Mouse (Mus musculus) embryonic facial prominence, embryonic 14.5 days (tissue): ENCODE measurements around the gene Lsamp. TPM values are rescaled to one million over a fixed set of nuclear protein-coding genes. Genes with fewer than 3 reads are reported as not detected.

Source experiments
- ATAC-seq: fragments of 200-750 bp; cut with Nextera tagmentation; 2 replicates; pipeline ENCODE4 v1.8.0; 2017; ENCODE audit warnings: low read depth, moderate number of reproducible peaks, moderate TSS enrichment
- DNase-seq: peaks from one replicate; pipeline ENCODE4 v3.0.0-alpha.2; 2015; ENCODE audit warnings: low spot score
- H3K27ac ChIP-seq: fragments of 300-500 bp; sonication (generic); replicated peaks from 2 replicates; pipeline ENCODE4 v1.5.1; 2014; ENCODE audit warnings: low read depth, mild to moderate bottlenecking, low read length, moderate library complexity
- H3K27me3 ChIP-seq: fragments of 300-500 bp; sonication (generic); replicated peaks from 2 replicates; pipeline ENCODE4 v1.6.1; 2014; ENCODE audit warnings: low read length; ENCODE audit not compliant: control insufficient read depth, insufficient read depth
- H3K36me3 ChIP-seq: fragments of 300-500 bp; sonication (generic); 2 replicates; pipeline ENCODE4 v1.6.1; 2014; ENCODE audit warnings: low read length, mixed read lengths; ENCODE audit not compliant: control insufficient read depth, insufficient read depth
- H3K4me1 ChIP-seq: fragments of 300-500 bp; sonication (generic); 2 replicates; pipeline ENCODE4 v1.6.1; 2014; ENCODE audit warnings: antibody characterized with exemption, low read length; ENCODE audit not compliant: control insufficient read depth, insufficient read depth
- H3K4me2 ChIP-seq: fragments of 300-500 bp; sonication (generic); 2 replicates; pipeline ENCODE4 v1.6.1; 2014; ENCODE audit warnings: low read depth, mild to moderate bottlenecking, low read length, moderate library complexity, mixed read lengths
- H3K4me3 ChIP-seq: fragments of 300-500 bp; sonication (generic); 2 replicates; pipeline ENCODE4 v1.5.1; 2014; ENCODE audit warnings: low read depth, mild to moderate bottlenecking, low read length
- H3K9ac ChIP-seq: fragments of 300-500 bp; sonication (generic); 2 replicates; pipeline ENCODE4 v1.6.1; 2014; ENCODE audit warnings: low read depth, mild to moderate bottlenecking, low read length, moderate library complexity, mixed read lengths
- H3K9me3 ChIP-seq: fragments of 300-500 bp; sonication (generic); 2 replicates; pipeline ENCODE4 v1.6.1; 2016; ENCODE audit warnings: low read length; ENCODE audit not compliant: control insufficient read depth
- WGBS: fragments of 180-500 bp; shearing (Covaris S2); extraction: QIAGEN DNeasy Blood & Tissue Kit; methylation state at CpG from one replicate; pipeline ENCODE4 v1.1.7; 2014; 5-methylcytosine and 5-hydroxymethylcytosine counted together
- polyA plus RNA-seq: library from polyadenylated mRNA; unstranded; fragments of >200 nt; fragmentation: Nextera tagmentation; extraction: Ambion mirVana; gene quantifications from 2 replicates; pipeline ENCODE4 v1.2.1, GENCODE M21; 2014

The Lsamp gene
- 8.7 and 8.9 TPM in 2 replicates for polyA plus RNA-seq

DNA sequence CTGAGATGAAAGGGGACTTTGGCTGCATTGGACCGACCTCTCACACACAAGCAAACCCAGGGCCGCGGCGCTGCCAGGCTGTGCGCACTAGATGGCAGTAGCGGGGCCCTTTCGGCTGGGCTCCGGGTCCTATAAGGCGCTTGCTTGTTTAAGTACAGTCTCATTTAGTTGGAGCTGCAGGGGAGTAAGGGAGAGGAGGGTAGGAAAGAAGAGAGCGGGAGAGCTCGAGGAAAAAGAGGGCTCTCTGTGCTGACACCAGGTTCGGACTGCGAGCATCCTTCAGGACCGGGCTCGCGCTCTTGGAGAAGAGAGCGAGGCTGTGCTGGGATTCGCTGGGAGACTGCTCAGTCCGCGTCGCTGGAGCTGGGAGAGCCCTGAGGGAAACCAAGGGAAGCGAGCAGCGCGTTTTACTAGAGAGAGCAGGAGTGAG lies at the start of gene Lsamp:
TSS of gene Lsamp (plus strand) at position 157 of the 430 bp plus-strand sequence.
- H3K4me3 ChIP-seq, result peak within 1 kb of the TSS; percentile 53
- H3K27me3 ChIP-seq, result 0 out of 2 replicates have a peak, but pooled peaks cover 5% of the 10 kb centered on the region
- peak within 1 kb of the TSS; percentile 68 for H3K9ac ChIP-seq
- 0% methylated on average over 24 of the region's 24 CpGs for WGBS
- H3K27ac ChIP-seq, result no peak within 1 kb of the TSS
- no peaks in the 10 kb centered on the region for H3K4me1 ChIP-seq
- DNase-seq (peak; percentile 88), ATAC-seq (peak; percentile 96)
- no peaks in the 10 kb centered on the region for H3K36me3 ChIP-seq
- no peaks in the 10 kb centered on the region for H3K9me3 ChIP-seq
- H3K4me2 ChIP-seq, result peak within 1 kb of the TSS; percentile 95

DNA sequence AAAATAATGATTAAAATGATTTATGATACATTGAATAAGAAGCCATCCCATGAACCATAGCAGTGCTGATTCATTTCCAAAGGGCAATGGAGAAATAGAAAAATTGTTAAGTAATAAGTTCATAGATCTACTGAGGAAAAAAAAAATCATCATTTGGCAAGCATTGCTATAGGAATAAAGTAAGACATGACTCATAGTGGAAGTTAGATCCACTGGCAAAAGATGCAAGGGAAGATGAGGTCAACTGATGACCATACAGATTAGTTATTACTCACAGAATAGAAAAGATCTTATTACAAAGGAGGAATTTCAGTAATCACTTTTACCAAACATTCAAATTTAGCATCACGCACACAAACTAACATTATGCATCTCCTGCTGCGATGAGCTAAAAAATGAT lies 26.5 kb upstream of the Lsamp start:
- 86% methylated on average over 2 of the region's 2 CpGs for WGBS
- Histone ChIP-seq H3K4me2 (no peak overlapping the region), H3K9me3 (no peaks in the 10 kb centered on the region), H3K27ac (no peak overlapping the region), H3K4me3 (no peak overlapping the region), H3K4me1 (no peaks in the 10 kb centered on the region), H3K36me3 (no peaks in the 10 kb centered on the region), H3K27me3 (no peaks in the 10 kb centered on the region), H3K9ac (no peak overlapping the region)
- ATAC-seq (no peak), DNase-seq (peak; percentile 6)

DNA sequence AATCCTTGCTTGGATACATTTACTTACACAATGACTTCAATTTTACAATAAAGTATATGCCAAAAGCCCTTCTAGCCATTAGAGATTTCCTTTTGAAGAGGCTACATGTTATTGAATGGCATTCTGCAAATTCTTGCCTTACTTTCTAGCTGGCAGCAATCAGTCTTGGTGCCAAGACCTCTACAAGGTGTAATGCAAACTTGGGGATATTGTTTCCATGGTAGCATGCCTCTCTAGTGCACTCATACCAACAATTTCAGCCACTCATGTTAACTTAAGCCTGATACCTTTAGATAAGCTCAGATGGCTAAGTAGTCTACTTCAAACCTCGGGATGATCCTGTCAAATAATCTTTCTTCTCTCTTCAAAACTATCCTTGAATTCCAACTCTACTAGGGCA lies 11.4 kb upstream of the Lsamp start:
- Histone ChIP-seq H3K27me3 (no peaks in the 10 kb centered on the region), H3K36me3 (no peaks in the 10 kb centered on the region), H3K9ac (no peak overlapping the region), H3K4me2 (no peak overlapping the region), H3K4me1 (no peaks in the 10 kb centered on the region), H3K9me3 (no peaks in the 10 kb centered on the region), H3K4me3 (no peak overlapping the region), H3K27ac (no peak overlapping the region)
- 71% methylated on average over 1 of the region's 1 CpGs for WGBS
- DNase-seq (no peak), ATAC-seq (no peak)

DNA sequence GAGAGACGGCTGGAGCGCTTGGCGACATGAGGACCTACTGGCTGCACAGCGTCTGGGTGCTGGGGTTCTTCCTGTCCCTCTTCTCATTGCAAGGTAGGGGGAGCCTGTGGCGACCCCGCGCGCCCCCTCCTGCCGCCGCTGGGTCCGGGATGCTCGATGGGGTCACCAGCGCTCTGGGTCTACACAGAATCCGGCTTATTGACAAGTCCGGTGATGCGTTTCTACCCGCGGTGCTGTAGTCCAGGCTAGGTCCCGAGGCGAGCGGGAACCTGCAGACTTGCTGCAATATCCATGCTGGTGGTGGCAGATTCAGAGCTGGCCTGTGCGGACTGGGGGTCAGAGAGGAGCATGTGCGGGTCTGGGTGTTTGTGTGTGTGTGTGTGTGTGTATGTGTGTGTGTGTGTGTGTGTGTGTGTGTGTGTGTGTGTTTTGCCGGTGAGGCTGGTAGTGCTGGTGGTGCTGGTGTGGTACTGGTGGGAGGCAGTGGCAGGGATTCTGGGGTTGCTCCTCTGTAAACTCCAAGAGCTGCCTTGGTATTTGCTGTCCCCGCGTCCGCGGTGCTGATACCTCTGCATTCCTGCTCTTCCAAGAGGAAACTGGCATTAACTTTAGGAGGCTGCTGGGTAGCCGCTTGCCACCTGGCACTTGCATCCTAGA lies 602 bp downstream of the Lsamp start:
- Histone ChIP-seq H3K27me3 (0 out of 2 replicates have a peak, but pooled peaks cover 5% of the 10 kb centered on the region), H3K4me3 (peak overlapping the region; percentile 53), H3K9ac (peak overlapping the region; percentile 68), H3K27ac (no peak overlapping the region), H3K36me3 (no peaks in the 10 kb centered on the region), H3K9me3 (no peaks in the 10 kb centered on the region), H3K4me2 (peak overlapping the region; percentile 95), H3K4me1 (no peaks in the 10 kb centered on the region)
- DNase-seq (peak; percentile 67), ATAC-seq (peak; percentile 71)
- under 1% methylated on average over 23 of the region's 29 CpGs for WGBS

DNA sequence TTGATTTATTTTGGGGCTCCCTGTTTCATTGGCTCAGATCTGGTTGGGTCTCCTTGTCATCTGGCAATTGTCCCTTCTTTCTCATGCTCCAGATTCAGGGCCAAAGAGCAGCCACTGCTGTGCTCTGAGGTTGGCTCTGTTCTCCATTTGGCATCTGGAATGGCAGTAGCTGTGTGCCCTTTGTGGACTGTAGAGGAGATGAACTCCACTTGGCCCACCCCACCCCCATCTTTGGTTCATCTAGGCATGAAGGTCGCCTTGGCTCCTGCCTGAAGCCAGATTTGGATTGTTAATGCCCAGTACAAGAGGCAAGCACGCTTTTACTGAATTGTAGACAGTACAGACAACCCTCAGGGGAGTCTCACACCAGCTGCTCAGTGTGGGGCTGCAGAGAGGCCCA lies 4.3 kb downstream of the Lsamp start:
- H3K4me1 ChIP-seq, result no peaks in the 10 kb centered on the region
- H3K9ac ChIP-seq, result no peak overlapping the region
- no peak overlapping the region for H3K4me2 ChIP-seq
- no peak overlapping the region for H3K4me3 ChIP-seq
- ATAC-seq, result no peak
- H3K27me3 ChIP-seq, result 0 out of 2 replicates have a peak, but pooled peaks cover 5% of the 10 kb centered on the region
- DNase-seq, result no peak
- no peak overlapping the region for H3K27ac ChIP-seq
- WGBS, result 44% methylated on average over 2 of the region's 2 CpGs
- no peaks in the 10 kb centered on the region for H3K36me3 ChIP-seq
- no peaks in the 10 kb centered on the region for H3K9me3 ChIP-seq

DNA sequence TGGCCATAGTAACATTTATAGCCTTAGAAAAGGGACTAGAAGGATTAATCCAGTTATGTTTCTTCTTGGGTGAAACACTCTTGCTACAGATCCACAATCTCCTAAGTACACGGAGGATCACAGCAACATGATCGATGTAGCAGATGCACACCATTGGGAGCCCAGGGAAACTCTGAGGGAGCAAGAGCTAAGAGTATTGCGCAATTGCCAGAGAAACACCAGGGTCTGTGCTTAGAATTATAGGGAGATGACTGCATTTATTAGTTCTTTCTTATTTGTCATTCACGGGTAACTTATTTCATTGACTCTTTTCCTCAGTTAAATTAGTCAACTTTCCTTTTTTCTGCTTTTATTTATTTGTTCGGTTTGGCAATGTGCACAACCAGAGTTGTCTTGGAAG lies 10.7 kb downstream of the Lsamp start:
- no peak overlapping the region for H3K9ac ChIP-seq
- no peak overlapping the region for H3K27ac ChIP-seq
- WGBS, result 89% methylated on average over 5 of the region's 5 CpGs
- no peak for DNase-seq
- H3K9me3 ChIP-seq, result no peaks in the 10 kb centered on the region
- H3K4me1 ChIP-seq, result no peaks in the 10 kb centered on the region
- H3K4me3 ChIP-seq, result no peak overlapping the region
- no peaks in the 10 kb centered on the region for H3K36me3 ChIP-seq
- no peak for ATAC-seq
- H3K27me3 ChIP-seq, result no peaks in the 10 kb centered on the region
- H3K4me2 ChIP-seq, result no peak overlapping the region

DNA sequence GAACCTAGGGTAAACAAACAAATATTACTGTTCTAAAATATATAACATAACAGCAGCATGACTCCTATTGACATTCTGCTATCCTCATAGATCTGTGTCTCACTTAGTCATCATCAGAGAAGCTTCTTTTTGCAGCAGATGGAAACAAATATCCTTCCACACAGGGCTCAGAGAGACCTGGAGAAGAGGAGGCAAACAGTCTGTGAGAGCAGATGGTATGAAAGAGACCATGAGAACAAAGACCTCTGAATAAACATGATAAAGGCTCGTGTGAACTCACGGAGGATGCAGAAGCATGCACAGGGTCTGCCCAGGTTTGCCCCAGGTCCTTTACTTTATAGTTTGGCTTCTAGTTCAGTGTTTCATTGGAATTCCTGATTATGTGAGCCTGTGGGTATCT lies 24.6 kb downstream of the Lsamp start:
- DNase-seq (no peak), ATAC-seq (no peak)
- Histone ChIP-seq H3K27me3 (no peaks in the 10 kb centered on the region), H3K4me1 (no peaks in the 10 kb centered on the region), H3K9me3 (no peaks in the 10 kb centered on the region), H3K27ac (no peak overlapping the region), H3K4me3 (no peak overlapping the region), H3K9ac (no peak overlapping the region), H3K36me3 (no peaks in the 10 kb centered on the region), H3K4me2 (no peak overlapping the region)
- 53% methylated on average over 2 of the region's 2 CpGs for WGBS

DNA sequence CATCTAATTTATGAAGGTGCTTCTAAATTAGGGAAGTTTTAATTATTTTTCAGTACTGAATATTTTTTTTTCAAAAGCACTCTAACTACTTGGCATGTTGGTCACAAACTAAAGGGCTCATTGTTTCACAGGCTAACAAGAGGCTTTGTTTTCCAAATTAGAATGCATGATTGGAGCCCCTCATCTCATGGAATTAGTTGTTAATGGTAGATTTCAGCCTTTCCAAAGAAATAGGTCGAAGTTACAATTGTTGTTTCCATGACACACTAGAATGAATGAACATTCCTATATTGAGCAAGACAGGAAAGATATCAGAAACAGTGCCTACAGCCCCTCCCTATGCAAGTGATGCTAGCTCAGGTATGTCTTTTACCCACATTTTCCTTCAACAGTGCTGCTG lies 26.9 kb downstream of the Lsamp start:
- no peak overlapping the region for H3K9ac ChIP-seq
- DNase-seq (no peak), ATAC-seq (no peak)
- no peak overlapping the region for H3K27ac ChIP-seq
- 56% methylated on average over 1 of the region's 1 CpGs for whole genome bisulfite sequencing
- H3K9me3 ChIP-seq, result no peaks in the 10 kb centered on the region
- no peak overlapping the region for H3K4me2 ChIP-seq
- H3K4me1 ChIP-seq, result no peaks in the 10 kb centered on the region
- H3K36me3 ChIP-seq, result no peaks in the 10 kb centered on the region
- no peak overlapping the region for H3K4me3 ChIP-seq
- no peaks in the 10 kb centered on the region for H3K27me3 ChIP-seq

DNA sequence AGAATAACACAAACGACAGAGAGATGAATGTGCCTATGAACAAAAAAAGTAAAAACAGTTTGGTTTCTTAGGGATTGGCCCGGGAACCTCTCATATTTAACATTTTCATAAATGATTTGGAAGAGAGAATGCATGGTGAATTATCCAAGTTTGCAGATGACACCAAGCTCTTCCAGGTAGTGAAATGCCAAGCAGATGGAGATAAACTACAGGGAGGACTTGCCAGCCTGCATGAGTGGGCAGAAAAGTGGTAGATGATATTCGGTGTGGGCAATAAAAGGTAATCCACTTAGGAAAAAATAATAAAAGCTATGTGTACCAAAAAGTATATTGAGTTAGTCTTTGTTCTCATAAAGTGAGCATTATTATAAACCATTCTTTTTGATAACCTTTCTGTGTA lies 38.5 kb downstream of the Lsamp start:
- Histone ChIP-seq H3K9ac (no peak overlapping the region), H3K4me1 (no peaks in the 10 kb centered on the region), H3K4me3 (no peak overlapping the region), H3K27me3 (no peaks in the 10 kb centered on the region), H3K4me2 (no peak overlapping the region), H3K27ac (no peak overlapping the region), H3K36me3 (no peaks in the 10 kb centered on the region), H3K9me3 (no peaks in the 10 kb centered on the region)
- DNase-seq (no peak), ATAC-seq (no peak)
- WGBS, result 77% methylated on average over 3 of the region's 3 CpGs
